Mouse (Mus musculus) C2C12 (cell line): ENCODE measurements around the gene Olfr97.

Source experiments
- CEBPB ChIP-seq: IDR thresholded peaks from one replicate; pipeline ENCODE4 v1.6.1; 2011; ENCODE audit warnings: low read depth, mild to moderate bottlenecking, control low read depth, moderate library complexity
- CTCF ChIP-seq: IDR thresholded peaks from one replicate; pipeline ENCODE4 v1.5.1; 2011; ENCODE audit not compliant: control insufficient read depth, insufficient read depth, insufficient read length
- FOSL1 ChIP-seq: IDR thresholded peaks from one replicate; pipeline ENCODE4 v1.8.0; 2011; ENCODE audit warnings: mild to moderate bottlenecking, low read length; ENCODE audit not compliant: poor library complexity, insufficient read depth, severe bottlenecking
- MAX ChIP-seq: IDR thresholded peaks from one replicate; pipeline ENCODE4 v1.6.1; 2011; ENCODE audit warnings: mild to moderate bottlenecking, control low read depth
- MYOD1 ChIP-seq: IDR thresholded peaks from one replicate; pipeline ENCODE4 v1.6.1; 2011; ENCODE audit warnings: low read depth; ENCODE audit not compliant: control insufficient read depth, insufficient read length
- MYOG ChIP-seq: IDR thresholded peaks from one replicate; pipeline ENCODE4 v1.6.1; 2011; ENCODE audit not compliant: control insufficient read depth, insufficient read length; ENCODE audit errors: extremely low read depth
- USF1 ChIP-seq: IDR thresholded peaks from one replicate; pipeline ENCODE4 v1.6.1; 2011; ENCODE audit warnings: low read depth, mild to moderate bottlenecking, control low read depth, moderate library complexity

- TF ChIP-seq CTCF (no peak), FOSL1 (no peak), MYOG (no peak), MYOD1 (no peak), CEBPB (no peak), MAX (no peak), USF1 (no peak)
Measured at GRCm38 (mm10) chr17:37246715-37247114, 9.6 kb upstream of the Olfr97 start.
